Mouse (Mus musculus): ENCODE results near the gene Dctpp1.

DNA sequence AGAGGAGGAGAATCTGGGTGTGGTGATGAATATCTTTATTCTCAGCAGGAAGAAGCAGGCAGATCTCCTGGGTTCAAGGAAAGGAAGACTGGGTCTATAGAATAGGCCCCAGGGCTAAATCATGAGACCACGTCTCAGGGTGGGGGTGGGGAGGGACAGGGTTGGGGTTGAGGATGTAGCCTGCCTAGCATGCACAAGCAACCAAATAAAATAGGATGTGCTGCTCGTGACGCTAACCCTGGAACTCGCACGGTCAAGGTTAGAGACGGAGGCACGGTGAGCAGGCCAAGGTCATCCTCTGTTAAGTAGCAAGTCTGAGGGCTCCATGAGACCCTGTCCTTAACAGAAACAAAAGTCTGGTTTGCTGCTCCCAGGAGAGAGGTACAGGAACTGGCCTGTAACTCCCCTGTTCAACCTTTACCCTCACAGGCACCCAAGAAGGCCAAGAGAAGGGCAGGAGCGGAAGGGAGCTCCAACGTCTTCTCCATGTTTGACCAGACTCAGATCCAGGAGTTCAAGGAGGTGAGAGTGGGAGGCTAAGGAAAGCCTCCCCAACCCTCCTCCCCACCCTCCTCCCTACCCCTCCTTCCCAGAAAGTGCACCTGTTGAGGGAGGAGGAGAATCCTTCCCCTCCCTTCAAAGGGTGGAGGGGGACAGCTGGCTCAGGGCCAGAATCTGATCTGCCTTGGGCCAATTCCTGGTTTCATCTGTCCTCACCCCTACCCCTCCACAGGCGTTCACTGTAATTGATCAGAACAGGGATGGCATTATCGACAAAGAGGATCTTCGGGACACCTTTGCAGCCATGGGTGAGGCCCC, 47.9 kb downstream of the Dctpp1 start:
- TF ChIP-seq GATA1 (IDR thresholded peaks at IDR 0.05; ENCODE audit: low read depth, low read length) (no peak), NRF1 (IDR thresholded peaks at IDR 0.05; ENCODE audit: insufficient read depth, low read depth, low read length, poor library complexity, severe bottlenecking) (no peak), ELF1 (IDR thresholded peaks at IDR 0.05; ENCODE audit: low read depth, low read length) (no peak), USF2 (IDR thresholded peaks at IDR 0.05; ENCODE audit: borderline replicate concordance in 1 of 2, insufficient read depth in 1 of 2, low read depth in 1 of 2, low read length in 2 of 2) (no peak), CTCF (IDR thresholded peaks at IDR 0.05 in 2 of 3, conservative IDR thresholded peaks at IDR 0.05 in 1 of 3; ENCODE audit: control insufficient read depth in 1 of 3, insufficient read depth in 1 of 3, low read depth in 2 of 3, low read length in 3 of 3, poor library complexity in 1 of 3, severe bottlenecking in 1 of 3) (no peak), ZMIZ1 (IDR thresholded peaks at IDR 0.05; ENCODE audit: low read depth, low read length) (no peak), GABPA (IDR thresholded peaks at IDR 0.05; ENCODE audit: low read depth, low read length) (no peak), JUND (IDR thresholded peaks at IDR 0.05; ENCODE audit: low read depth, low read length) (no peak), TBP (IDR thresholded peaks at IDR 0.05; ENCODE audit: low read depth, low read length) (no peak), POLR2A (IDR thresholded peaks at IDR 0.05; ENCODE audit: control insufficient read depth in 1 of 2, insufficient read depth in 1 of 2, low read depth in 1 of 2, low read length in 2 of 2, poor library complexity in 1 of 2) (no peak), TAL1 (IDR thresholded peaks at IDR 0.05; ENCODE audit: low read length) (no peak), MYB (IDR thresholded peaks at IDR 0.05; ENCODE audit: low read depth, low read length) (no peak), MAX (IDR thresholded peaks at IDR 0.05; ENCODE audit: low read length) (no peak)

All from MEL (cell line).